Mouse (Mus musculus) CH12.LX (cell line): Measurements from ENCODE around the gene Rnase4. TPM values are rescaled to one million over a fixed set of nuclear protein-coding genes. Genes with fewer than 3 reads are reported as not detected.

ENCODE experiments used
- DNase-seq: peaks from one replicate; pipeline ENCODE4 v3.0.0-alpha.2; 2013; ENCODE audit errors: extremely low read depth
- H3K27ac ChIP-seq: 2 replicates; pipeline ENCODE4 v1.5.1; 2012; ENCODE audit warnings: low read depth, mild to moderate bottlenecking, control low read depth, moderate library complexity; ENCODE audit not compliant: insufficient read depth
- H3K27me3 ChIP-seq: replicated peaks from 2 replicates; pipeline ENCODE3; 2012; ENCODE audit warnings: inconsistent platforms
- H3K36me3 ChIP-seq, 2 experiments: replicated peaks in 1 of 2; 2 replicates each; pipeline versions ENCODE3 to v1.6.1; 2012; ENCODE audit warnings: inconsistent platforms in 1 of 2, low read length in 1 of 2, mild to moderate bottlenecking in 1 of 2, mixed read lengths in 1 of 2, moderate library complexity in 1 of 2; ENCODE audit not compliant: control insufficient read depth in 1 of 2, insufficient read depth in 1 of 2
- H3K4me1 ChIP-seq, 2 experiments: 2 replicates each; pipeline ENCODE4 v1.6.1; 2012; ENCODE audit warnings: inconsistent platforms in 1 of 2, moderate library complexity in 1 of 2; ENCODE audit not compliant: insufficient read depth in 2 of 2, control insufficient read depth in 1 of 2
- H3K4me2 ChIP-seq: 2 replicates; pipeline ENCODE4 v1.6.1; 2012; ENCODE audit warnings: low read depth, mild to moderate bottlenecking, control low read depth; ENCODE audit not compliant: poor library complexity, insufficient read depth, severe bottlenecking
- H3K4me3 ChIP-seq, 3 experiments: fragments of 150-350 bp in 1 of 3; sonication (generic) in 1 of 3; replicated peaks in 1 of 3; 2 replicates each; pipeline versions ENCODE3 to v1.5.1; 2011 to 2012; ENCODE audit warnings: low read depth in 2 of 3, low read length in 2 of 3, mild to moderate bottlenecking in 2 of 3, moderate library complexity in 2 of 3, control low read depth in 1 of 3, improper control_type of control experiment in 1 of 3, inconsistent platforms in 1 of 3, mixed read lengths in 1 of 3; ENCODE audit not compliant: poor library complexity in 1 of 3
- H3K79me2 ChIP-seq: replicated peaks from 2 replicates; pipeline ENCODE4 v1.6.1; 2012; ENCODE audit warnings: mild to moderate bottlenecking, moderate library complexity; ENCODE audit not compliant: control insufficient read depth, poor library complexity, insufficient read depth, severe bottlenecking; ENCODE audit errors: extremely low read depth
- H3K9ac ChIP-seq: 2 replicates; pipeline ENCODE4 v1.6.1; 2012; ENCODE audit warnings: low read depth, mild to moderate bottlenecking, control low read depth, moderate library complexity; ENCODE audit not compliant: insufficient read depth
- H3K9me3 ChIP-seq: replicated peaks from 2 replicates; pipeline ENCODE3; 2012; ENCODE audit warnings: low read length, inconsistent platforms, mixed read lengths
- BHLHE40 ChIP-seq: IDR thresholded peaks from 2 replicates; pipeline ENCODE4 v1.6.1; 2011; ENCODE audit warnings: mild to moderate bottlenecking, low read depth, low read length, improper control_type of control experiment
- CHD1 ChIP-seq: IDR thresholded peaks from 2 replicates; pipeline ENCODE4 v1.6.1; 2012; ENCODE audit warnings: low read depth, low read length, improper control_type of control experiment, inconsistent platforms
- CHD2 ChIP-seq: IDR thresholded peaks from 2 replicates; pipeline ENCODE4 v1.6.1; 2011; ENCODE audit warnings: low read length, improper control_type of control experiment
- ELF1 ChIP-seq: IDR thresholded peaks from 2 replicates; pipeline ENCODE4 v1.6.1; 2014; ENCODE audit warnings: low read depth, mild to moderate bottlenecking, inconsistent platforms, low read length, improper control_type of control experiment
- EP300 ChIP-seq: IDR thresholded peaks from 2 replicates; pipeline ENCODE4 v1.6.1; 2011; ENCODE audit warnings: low read length, improper control_type of control experiment
- HCFC1 ChIP-seq: IDR thresholded peaks from 2 replicates; pipeline ENCODE4 v1.6.1; 2012; ENCODE audit warnings: low read depth, mild to moderate bottlenecking, inconsistent platforms, low read length, improper control_type of control experiment
- IRF4 ChIP-seq: IDR thresholded peaks from 2 replicates; pipeline ENCODE4 v1.6.1; 2014; ENCODE audit warnings: low read depth, mild to moderate bottlenecking, inconsistent platforms, low read length, improper control_type of control experiment
- JUN ChIP-seq: IDR thresholded peaks from 2 replicates; pipeline ENCODE4 v1.6.1; 2011; ENCODE audit warnings: low read depth, mild to moderate bottlenecking, low read length, improper control_type of control experiment, moderate library complexity; ENCODE audit not compliant: insufficient read depth
- JUND ChIP-seq: conservative IDR thresholded peaks from 2 replicates; pipeline ENCODE4 v1.6.1; 2011; ENCODE audit warnings: low read depth, low read length, improper control_type of control experiment
- KAT2A ChIP-seq: IDR thresholded peaks from 2 replicates; pipeline ENCODE4 v1.6.1; 2012; ENCODE audit warnings: low read length, improper control_type of control experiment, inconsistent platforms; ENCODE audit not compliant: insufficient replicate concordance
- MAFK ChIP-seq: IDR thresholded peaks from 2 replicates; pipeline ENCODE4 v1.6.1; 2011; ENCODE audit warnings: low read length, improper control_type of control experiment; ENCODE audit not compliant: insufficient replicate concordance
- MAX ChIP-seq: IDR thresholded peaks from 2 replicates; pipeline ENCODE4 v1.6.1; 2011; ENCODE audit warnings: low read length, improper control_type of control experiment
- MAZ ChIP-seq: IDR thresholded peaks from 2 replicates; pipeline ENCODE4 v1.6.1; 2012; ENCODE audit warnings: low read depth, mild to moderate bottlenecking, inconsistent platforms, low read length, improper control_type of control experiment, moderate library complexity
- MXI1 ChIP-seq: IDR thresholded peaks from 2 replicates; pipeline ENCODE4 v1.6.1; 2011; ENCODE audit warnings: mild to moderate bottlenecking, low read depth, low read length, improper control_type of control experiment
- MYC ChIP-seq: IDR thresholded peaks from 2 replicates; pipeline ENCODE4 v1.6.1; 2011; ENCODE audit warnings: low read depth, mild to moderate bottlenecking, improper control_type of control experiment, low read length
- PAX5 ChIP-seq: IDR thresholded peaks from 2 replicates; pipeline ENCODE4 v1.6.1; 2012; ENCODE audit warnings: low read length, inconsistent platforms, mixed read lengths
- POLR2AphosphoS2 ChIP-seq: IDR thresholded peaks from 2 replicates; pipeline ENCODE4 v1.6.1; 2011; ENCODE audit warnings: low read depth, low read length, improper control_type of control experiment
- RAD21 ChIP-seq: IDR thresholded peaks from 2 replicates; pipeline ENCODE4 v1.6.1; 2011; ENCODE audit warnings: low read depth, mild to moderate bottlenecking, low read length, improper control_type of control experiment, moderate library complexity
- RCOR1 ChIP-seq: conservative IDR thresholded peaks from 2 replicates; pipeline ENCODE4 v1.6.1; 2012; ENCODE audit warnings: low read depth, mild to moderate bottlenecking, inconsistent platforms, low read length, improper control_type of control experiment
- SIN3A ChIP-seq: IDR thresholded peaks from 2 replicates; pipeline ENCODE4 v1.6.1; 2012; ENCODE audit warnings: low read length, improper control_type of control experiment, inconsistent platforms
- SMC3 ChIP-seq: IDR thresholded peaks from 2 replicates; pipeline ENCODE4 v1.6.1; 2011; ENCODE audit warnings: low read depth, low read length, improper control_type of control experiment
- TBP ChIP-seq: conservative IDR thresholded peaks from 2 replicates; pipeline ENCODE4 v1.6.1; 2011; ENCODE audit warnings: low read depth, low read length, improper control_type of control experiment
- TCF12 ChIP-seq: IDR thresholded peaks from 2 replicates; pipeline ENCODE4 v1.6.1; 2014; ENCODE audit warnings: low read depth, mild to moderate bottlenecking, inconsistent platforms, low read length, improper control_type of control experiment
- USF1 ChIP-seq: IDR thresholded peaks from 2 replicates; pipeline ENCODE4 v1.6.1; 2014; ENCODE audit warnings: low read depth, mild to moderate bottlenecking, inconsistent platforms, low read length, improper control_type of control experiment
- USF2 ChIP-seq: conservative IDR thresholded peaks from 2 replicates; pipeline ENCODE4 v1.6.1; 2011; ENCODE audit warnings: low read depth, low read length, improper control_type of control experiment
- ZC3H11A ChIP-seq: IDR thresholded peaks from 2 replicates; pipeline ENCODE4 v1.6.1; 2012; ENCODE audit warnings: low read depth, mild to moderate bottlenecking, inconsistent platforms, low read length, improper control_type of control experiment
- ZKSCAN1 ChIP-seq: IDR thresholded peaks from 2 replicates; pipeline ENCODE4 v1.6.1; 2012; ENCODE audit warnings: low read depth, inconsistent platforms, low read length, improper control_type of control experiment, borderline replicate concordance
- ZNF384 ChIP-seq: IDR thresholded peaks from 2 replicates; pipeline ENCODE4 v1.6.1; 2012; ENCODE audit warnings: low read depth, low read length, improper control_type of control experiment, inconsistent platforms
- dilution Hi-C: fragments of 300-500 bp; cut with MboI; formaldehyde crosslinking; loops from 2 replicates; pipeline ENCODE4 v1.14.3; 2020; ENCODE audit warnings: low sequenced_read_pairs; ENCODE audit not compliant: extremely low pct_unique_long_range_greater_than_20kb, extremely low pct_ligation_motif_present
- in situ Hi-C: fragments of 300-500 bp; cut with MboI; formaldehyde crosslinking; loops from 3 replicates; pipeline ENCODE4 v1.14.3; 2019; ENCODE audit warnings: low sequenced_read_pairs, low pct_ligation_motif_present, low pct_unique_long_range_greater_than_20kb, mixed read lengths
- polyA plus RNA-seq: library from polyadenylated mRNA; unstranded; fragments of >175 nt; gene quantifications from 2 replicates; pipeline ENCODE4 v1.2.1, GENCODE M21; 2012; ENCODE audit warnings: low read depth; ENCODE audit not compliant: insufficient read length
- total RNA-seq, 2 experiments: library from RNA; depleted of rRNA; stranded (reverse); fragments of 300-350 nt in 1 of 2; fragments of >200 nt in 1 of 2; gene quantifications; 2 replicates each; pipeline ENCODE4 v1.2.3; 2012 to 2014

Gene Rnase4
- total and polyA plus RNA-seq, 3 experiments, result 1.6 to 1.9 (median 1.8) TPM

DNA sequence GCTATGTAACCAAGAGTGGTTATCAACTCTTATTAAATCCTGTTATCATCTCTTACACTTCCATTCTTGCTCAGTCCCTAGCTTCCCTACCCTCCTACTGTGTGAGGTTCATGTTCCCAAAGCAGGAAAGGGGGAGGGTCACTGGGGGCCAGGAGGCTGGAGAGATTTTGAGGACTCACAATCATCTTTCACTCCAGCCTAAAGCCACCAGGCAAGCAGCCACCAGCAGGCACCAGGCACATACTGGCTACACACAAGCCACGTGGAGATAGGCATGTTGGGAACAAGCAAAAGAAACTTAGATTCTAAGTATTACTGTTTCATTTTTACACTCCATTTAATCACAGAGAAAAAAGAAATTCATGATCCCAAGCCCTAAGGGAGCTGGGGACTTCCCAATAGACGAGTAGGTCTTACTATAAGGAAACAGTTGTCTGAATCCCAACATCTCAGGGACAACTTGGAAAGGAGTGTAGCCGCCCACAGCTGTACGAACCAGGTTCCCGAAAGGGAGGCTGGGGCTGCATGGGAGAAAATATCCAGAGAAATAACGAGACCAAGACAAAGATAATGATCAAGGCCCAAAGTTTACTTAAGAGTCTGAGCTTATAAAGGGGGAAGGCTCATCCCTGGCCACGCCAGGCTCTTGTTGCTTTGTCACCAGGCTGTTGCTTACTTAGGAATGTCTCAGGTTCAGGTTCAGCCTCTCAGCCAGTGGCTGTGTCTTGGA, 40.4 kb downstream of the Rnase4 start:
- dilution Hi-C loops, result no loop called here
- Histone ChIP-seq H3K4me1 (peaks cover 15 to 50% of the 10 kb centered on the region in 2 experiments), H3K27me3 (no peaks in the 10 kb centered on the region), H3K4me3 (no peak overlapping the region), H3K4me2 (no peak overlapping the region), H3K36me3 (peaks cover 6 to 8% of the 10 kb centered on the region in 2 experiments), H3K79me2 (peaks cover 3% of the 10 kb centered on the region; the same call in 1 of the 2 replicates), H3K9ac (no peak overlapping the region), H3K27ac (no peak overlapping the region), H3K9me3 (no peaks in the 10 kb centered on the region)
- in situ Hi-C loops, result no loop called here
- TF ChIP-seq KAT2A, result no peak
- no peak for TF ChIP-seq TCF12
- no peak for TF ChIP-seq USF2
- no peak for TF ChIP-seq HCFC1
- no peak for TF ChIP-seq MAFK
- TF ChIP-seq POLR2AphosphoS2, result no peak
- no peak for TF ChIP-seq MAX
- no peak for TF ChIP-seq JUND
- TF ChIP-seq MAZ, result no peak
- no peak for TF ChIP-seq ZNF384
- no peak for TF ChIP-seq ELF1
- TF ChIP-seq EP300, result no peak
- TF ChIP-seq ZC3H11A, result no peak
- TF ChIP-seq ZKSCAN1, result no peak
- TF ChIP-seq SMC3, result no peak
- TF ChIP-seq IRF4, result no peak
- TF ChIP-seq SIN3A, result no peak
- no peak for DNase-seq

DNA sequence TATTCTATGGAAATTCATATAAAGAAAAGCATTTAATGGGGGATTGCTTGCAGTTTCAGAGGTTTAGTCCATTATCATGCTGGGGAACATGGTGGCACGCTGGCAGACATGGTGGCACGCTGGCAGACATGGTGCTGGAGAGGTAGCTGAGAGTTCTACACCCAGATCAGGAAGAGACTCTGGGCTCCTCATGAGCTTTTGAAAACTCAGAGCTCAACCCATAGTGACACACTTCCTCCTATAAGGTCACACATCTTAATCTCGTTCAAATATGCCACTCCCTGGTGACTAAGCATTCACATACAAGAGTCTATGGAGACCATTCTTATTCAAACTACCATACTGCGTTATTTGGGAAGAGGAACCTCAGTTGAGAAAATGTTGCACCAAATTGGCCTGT, 41.5 kb downstream of the Rnase4 start:
- Histone ChIP-seq H3K9me3 (no peaks in the 10 kb centered on the region), H3K79me2 (peaks cover 3% of the 10 kb centered on the region; the same call in 1 of the 2 replicates), H3K4me2 (no peak overlapping the region), H3K27me3 (no peaks in the 10 kb centered on the region), H3K9ac (no peak overlapping the region), H3K4me1 (peaks cover 10 to 39% of the 10 kb centered on the region in 2 experiments), H3K36me3 (peaks cover 6 to 8% of the 10 kb centered on the region in 2 experiments), H3K27ac (no peak overlapping the region), H3K4me3 (no peak overlapping the region)
- no peak for DNase-seq
- TF ChIP-seq BHLHE40, result no peak
- no peak for TF ChIP-seq SIN3A
- no peak for TF ChIP-seq MAZ
- TF ChIP-seq PAX5, result no peak
- TF ChIP-seq RCOR1, result no peak
- no peak for TF ChIP-seq TCF12
- TF ChIP-seq RAD21, result no peak
- TF ChIP-seq TBP, result no peak
- no peak for TF ChIP-seq CHD2
- TF ChIP-seq MXI1, result no peak
- no peak for TF ChIP-seq CHD1
- TF ChIP-seq USF1, result no peak
- no peak for TF ChIP-seq ZNF384
- TF ChIP-seq HCFC1, result no peak
- no peak for TF ChIP-seq JUN
- no peak for TF ChIP-seq MYC
- dilution Hi-C loops (no loop called here), in situ Hi-C loops (no loop called here)
